Mouse (Mus musculus): ENCODE data around the gene Acta2. TPM values are rescaled to one million over a fixed set of nuclear protein-coding genes. Genes with fewer than 3 reads are reported as not detected.

Acta2 gene
- 1,121 and 1,187 TPM in 2 replicates for polyA plus RNA-seq (2015; fragmentation: Nextera tagmentation; extraction: Ambion mirVana)

GRCm38 (mm10) chr19:34254880-34255681 is at the start of gene Acta2:
Gene Acta2 (minus strand): TSS chr19:34255590.
- Histone ChIP-seq H3K4me2 (peak within 1 kb of the TSS; percentile 54), H3K4me1 (replicated peaks) (peaks cover 2% of the 10 kb centered on the region), H3K4me3 (peak within 1 kb of the TSS; percentile 51), H3K36me3 (no peaks in the 10 kb centered on the region), H3K27ac (peak within 1 kb of the TSS; percentile 85), H3K9ac (peak within 1 kb of the TSS; percentile 48), H3K27me3 (no peaks in the 10 kb centered on the region), H3K9me3 (replicated peaks) (no peaks in the 10 kb centered on the region)
- 19% methylated on average over 16 of the region's 16 CpGs for WGBS
- peak; percentile 80 for ATAC-seq (replicated peaks; ENCODE audit: insufficient number of reproducible peaks, insufficient read depth, low FRiP score, low read depth)

GRCm38 (mm10) chr19:34304917-34305316 is 49.5 kb upstream of the Acta2 start:
- ATAC-seq (replicated peaks; ENCODE audit: insufficient number of reproducible peaks, insufficient read depth, low FRiP score, low read depth), result no peak
- H3K4me2 ChIP-seq, result no peak overlapping the region
- no peak overlapping the region for H3K27ac ChIP-seq

GRCm38 (mm10) chr19:34300430-34300829 is 45.0 kb upstream of the Acta2 start:
- no peaks in the 10 kb centered on the region for H3K9me3 ChIP-seq (replicated peaks)
- H3K36me3 ChIP-seq, result no peaks in the 10 kb centered on the region
- 81% methylated on average over 2 of the region's 2 CpGs for WGBS

More at GRCm38 (mm10) chr19:34304917-34305316, 49.5 kb upstream of the Acta2 start:
- no peaks in the 10 kb centered on the region for H3K9me3 ChIP-seq (replicated peaks)
- H3K27me3 ChIP-seq, result no peaks in the 10 kb centered on the region
- H3K4me3 ChIP-seq, result no peak overlapping the region
- no peak overlapping the region for H3K9ac ChIP-seq
- H3K4me1 ChIP-seq (replicated peaks), result no peaks in the 10 kb centered on the region
- H3K36me3 ChIP-seq, result no peaks in the 10 kb centered on the region

GRCm38 (mm10) chr19:34299229-34299628 is 43.8 kb upstream of the Acta2 start:
- WGBS, result 53% methylated on average over 4 of the region's 4 CpGs

More at GRCm38 (mm10) chr19:34300430-34300829, 45.0 kb upstream of the Acta2 start:
- no peak overlapping the region for H3K27ac ChIP-seq
- peaks cover 3% of the 10 kb centered on the region; the same call in 1 of the 2 replicates for H3K4me1 ChIP-seq (replicated peaks)
- H3K27me3 ChIP-seq, result no peaks in the 10 kb centered on the region
- H3K4me3 ChIP-seq, result no peak overlapping the region
- H3K4me2 ChIP-seq, result no peak overlapping the region
- no peak overlapping the region for H3K9ac ChIP-seq
- no peak for ATAC-seq (replicated peaks; ENCODE audit: insufficient number of reproducible peaks, insufficient read depth, low FRiP score, low read depth)

DNA sequence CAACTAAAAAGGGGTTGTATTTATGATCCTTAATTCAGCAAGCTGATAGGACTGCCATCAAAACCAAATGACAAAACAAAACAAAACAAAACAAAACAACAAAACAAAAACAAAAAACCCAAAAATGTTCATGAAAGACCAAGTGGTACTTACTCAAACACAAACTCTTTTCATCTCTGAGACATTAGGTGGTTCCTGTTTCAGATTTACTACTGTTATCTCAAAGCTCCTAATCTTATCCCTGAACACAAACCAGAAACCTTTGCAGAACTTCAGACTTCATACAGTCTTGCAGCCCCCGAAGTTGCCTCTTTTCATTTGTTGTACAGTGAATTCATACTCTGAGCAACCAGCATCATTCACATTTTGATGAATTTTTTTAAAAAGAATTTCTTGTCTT is 43.1 kb upstream of the Acta2 start:
- no peaks in the 10 kb centered on the region for H3K36me3 ChIP-seq
- H3K4me3 ChIP-seq, result no peak overlapping the region
- no peak overlapping the region for H3K27ac ChIP-seq
- H3K9me3 ChIP-seq (replicated peaks), result no peaks in the 10 kb centered on the region
- peaks cover 3% of the 10 kb centered on the region; the same call in 1 of the 2 replicates for H3K4me1 ChIP-seq (replicated peaks)
- H3K27me3 ChIP-seq, result no peaks in the 10 kb centered on the region
- 26% methylated on average over 1 of the region's 1 CpGs for WGBS
- ATAC-seq (replicated peaks; ENCODE audit: insufficient number of reproducible peaks, insufficient read depth, low FRiP score, low read depth), result no peak
- H3K4me2 ChIP-seq, result no peak overlapping the region
- no peak overlapping the region for H3K9ac ChIP-seq

More at GRCm38 (mm10) chr19:34299229-34299628, 43.8 kb upstream of the Acta2 start:
- ATAC-seq (replicated peaks; ENCODE audit: insufficient number of reproducible peaks, insufficient read depth, low FRiP score, low read depth), result no peak
- Histone ChIP-seq H3K9ac (no peak overlapping the region), H3K4me2 (no peak overlapping the region), H3K27ac (no peak overlapping the region), H3K4me3 (no peak overlapping the region), H3K9me3 (replicated peaks) (no peaks in the 10 kb centered on the region), H3K4me1 (replicated peaks) (peaks cover 3% of the 10 kb centered on the region; the same call in 1 of the 2 replicates), H3K36me3 (no peaks in the 10 kb centered on the region), H3K27me3 (no peaks in the 10 kb centered on the region)

- Histone ChIP-seq H3K9ac (no peak overlapping the region), H3K9me3 (replicated peaks) (no peaks in the 10 kb centered on the region), H3K4me3 (no peak overlapping the region), H3K36me3 (no peaks in the 10 kb centered on the region), H3K27ac (no peak overlapping the region), H3K4me2 (no peak overlapping the region), H3K27me3 (no peaks in the 10 kb centered on the region), H3K4me1 (replicated peaks) (peaks cover 11% of the 10 kb centered on the region)
- WGBS, result 64% methylated on average over 6 of the region's 6 CpGs
- no peak for ATAC-seq (replicated peaks; ENCODE audit: insufficient number of reproducible peaks, insufficient read depth, low FRiP score, low read depth)
Observed at GRCm38 (mm10) chr19:34295442-34295841, 40.1 kb upstream of the Acta2 start.

- Histone ChIP-seq H3K4me3 (no peak overlapping the region), H3K4me2 (no peak overlapping the region), H3K36me3 (no peaks in the 10 kb centered on the region), H3K9ac (no peak overlapping the region), H3K27me3 (peaks cover 7% of the 10 kb centered on the region; the same call in 1 of the 2 replicates), H3K27ac (no peak overlapping the region), H3K4me1 (replicated peaks) (peaks cover 13% of the 10 kb centered on the region), H3K9me3 (replicated peaks) (no peaks in the 10 kb centered on the region)
- ATAC-seq (replicated peaks; ENCODE audit: insufficient number of reproducible peaks, insufficient read depth, low FRiP score, low read depth), result no peak
- WGBS, result 80% methylated on average over 3 of the region's 3 CpGs
Observed at GRCm38 (mm10) chr19:34293376-34293947, 38.1 kb upstream of the Acta2 start.

DNA sequence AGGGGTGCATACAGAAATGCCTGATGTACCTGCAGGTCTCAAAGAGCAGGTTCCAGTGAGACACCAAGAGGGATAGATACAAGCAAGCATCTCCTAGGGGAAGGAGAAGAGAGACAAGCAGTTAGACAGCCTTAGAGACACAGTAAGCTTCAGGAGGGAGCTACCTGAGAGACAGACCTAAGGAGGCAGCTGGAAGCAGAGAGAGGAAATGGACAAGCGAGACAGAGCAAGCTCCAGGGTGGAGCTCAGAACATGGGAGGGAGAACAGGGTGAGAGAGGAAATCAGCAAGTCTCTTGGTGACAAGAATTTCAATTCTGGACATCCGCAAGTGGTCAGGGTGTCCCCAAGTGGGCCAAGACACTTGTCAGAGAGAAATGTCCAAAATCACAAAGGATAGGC is 37.3 kb upstream of the Acta2 start:
- no peak overlapping the region for H3K4me2 ChIP-seq
- no peak overlapping the region for H3K4me3 ChIP-seq
- no peaks in the 10 kb centered on the region for H3K36me3 ChIP-seq
- H3K27ac ChIP-seq, result no peak overlapping the region
- H3K9me3 ChIP-seq (replicated peaks), result no peaks in the 10 kb centered on the region
- no peak overlapping the region for H3K9ac ChIP-seq
- H3K27me3 ChIP-seq, result peaks cover 7% of the 10 kb centered on the region; the same call in 1 of the 2 replicates
- H3K4me1 ChIP-seq (replicated peaks), result peaks cover 13% of the 10 kb centered on the region
- no peak for ATAC-seq (replicated peaks; ENCODE audit: insufficient number of reproducible peaks, insufficient read depth, low FRiP score, low read depth)
- WGBS, result 60% methylated on average over 2 of the region's 2 CpGs

DNA sequence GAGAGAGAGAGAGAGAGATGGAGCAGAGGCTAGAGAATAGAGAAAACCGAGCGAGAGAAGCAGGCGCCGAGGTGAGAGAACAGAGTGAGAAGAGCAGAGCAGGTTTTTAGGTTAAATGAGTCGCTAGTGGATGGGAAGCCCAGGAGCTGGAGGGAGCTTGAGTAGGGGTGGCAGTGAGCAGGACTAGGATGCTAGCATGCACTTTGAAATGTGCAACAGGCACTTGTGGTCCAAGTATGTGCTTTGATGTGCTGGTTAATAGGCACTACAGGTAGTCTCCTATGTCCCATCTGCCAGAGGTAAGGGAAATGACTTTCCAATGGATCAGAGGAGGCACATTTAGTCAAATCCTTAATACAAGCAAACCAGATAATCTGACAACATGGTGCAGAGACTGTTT is 36.6 kb upstream of the Acta2 start:
- ATAC-seq (replicated peaks; ENCODE audit: insufficient number of reproducible peaks, insufficient read depth, low FRiP score, low read depth), result no peak
- Histone ChIP-seq H3K4me1 (replicated peaks) (peaks cover 13% of the 10 kb centered on the region), H3K4me3 (no peak overlapping the region), H3K9me3 (replicated peaks) (no peaks in the 10 kb centered on the region), H3K4me2 (no peak overlapping the region), H3K27me3 (peaks cover 7% of the 10 kb centered on the region; the same call in 1 of the 2 replicates), H3K36me3 (no peaks in the 10 kb centered on the region), H3K9ac (no peak overlapping the region), H3K27ac (no peak overlapping the region)
- 55% methylated on average over 5 of the region's 5 CpGs for WGBS

DNA sequence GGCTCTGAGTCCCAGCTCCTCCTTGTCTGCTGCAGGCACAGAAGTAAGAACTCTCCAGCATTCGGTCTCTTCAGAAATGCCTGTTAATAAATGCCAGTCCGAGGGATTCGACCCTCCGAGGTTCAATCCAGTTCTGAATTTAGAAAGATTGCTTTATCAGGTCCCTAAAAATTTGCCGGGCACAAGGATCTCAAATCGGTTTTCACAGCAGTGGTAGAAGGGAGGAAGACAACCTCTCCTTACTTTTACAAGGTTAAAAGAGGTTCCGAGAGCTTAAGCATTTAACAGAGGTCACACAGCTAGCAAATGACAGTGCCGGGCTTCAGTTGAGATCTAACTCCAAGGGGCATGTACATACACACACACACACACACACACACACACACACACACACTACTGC is 36.0 kb upstream of the Acta2 start:
- WGBS, result 40% methylated on average over 8 of the region's 8 CpGs
- Histone ChIP-seq H3K9me3 (replicated peaks) (no peaks in the 10 kb centered on the region), H3K27ac (no peak overlapping the region), H3K9ac (no peak overlapping the region; the same call in 1 of the 2 replicates), H3K27me3 (peaks cover 7% of the 10 kb centered on the region; the same call in 1 of the 2 replicates), H3K4me1 (replicated peaks) (peaks cover 13% of the 10 kb centered on the region), H3K4me2 (peak overlapping the region; percentile 94), H3K4me3 (peak overlapping the region; percentile 59), H3K36me3 (no peaks in the 10 kb centered on the region)
- no peak for ATAC-seq (replicated peaks; ENCODE audit: insufficient number of reproducible peaks, insufficient read depth, low FRiP score, low read depth)

- peak overlapping the region; percentile 64 for H3K9ac ChIP-seq
- peak overlapping the region; percentile 59 for H3K4me3 ChIP-seq
- WGBS, result 6% methylated on average over 15 of the region's 15 CpGs
- 0 out of 2 replicates have a peak overlapping the region, but pooled peaks have one; percentile 8 for H3K27ac ChIP-seq
- ATAC-seq (replicated peaks; ENCODE audit: insufficient number of reproducible peaks, insufficient read depth, low FRiP score, low read depth), result no peak
- peaks cover 7% of the 10 kb centered on the region; the same call in 1 of the 2 replicates for H3K27me3 ChIP-seq
- peak overlapping the region; percentile 94 for H3K4me2 ChIP-seq
- no peaks in the 10 kb centered on the region for H3K36me3 ChIP-seq
- H3K4me1 ChIP-seq (replicated peaks), result peaks cover 13% of the 10 kb centered on the region
- no peaks in the 10 kb centered on the region for H3K9me3 ChIP-seq (replicated peaks)
Observed at GRCm38 (mm10) chr19:34290872-34291341, 35.5 kb upstream of the Acta2 start.
